Mouse (Mus musculus): ENCODE data around the gene Nrxn3. TPM values are rescaled to one million over a fixed set of nuclear protein-coding genes. Genes with fewer than 3 reads are reported as not detected.

The Nrxn3 gene
- total RNA-seq, 2 experiments from 2014 or later, result 183 to 208 TPM

- TF ChIP-seq CTCF (conservative IDR thresholded peaks at IDR 0.05), result no peak
- Histone ChIP-seq H3K27ac (no peak overlapping the region), H3K4me3 (no peak overlapping the region)
- no peak for DNase-seq (ENCODE audit: low spot score in 2 of 2)
Observed at GRCm38 (mm10) chr12:89711791-89712190, 989.1 kb downstream of the Nrxn3 start.

DNA sequence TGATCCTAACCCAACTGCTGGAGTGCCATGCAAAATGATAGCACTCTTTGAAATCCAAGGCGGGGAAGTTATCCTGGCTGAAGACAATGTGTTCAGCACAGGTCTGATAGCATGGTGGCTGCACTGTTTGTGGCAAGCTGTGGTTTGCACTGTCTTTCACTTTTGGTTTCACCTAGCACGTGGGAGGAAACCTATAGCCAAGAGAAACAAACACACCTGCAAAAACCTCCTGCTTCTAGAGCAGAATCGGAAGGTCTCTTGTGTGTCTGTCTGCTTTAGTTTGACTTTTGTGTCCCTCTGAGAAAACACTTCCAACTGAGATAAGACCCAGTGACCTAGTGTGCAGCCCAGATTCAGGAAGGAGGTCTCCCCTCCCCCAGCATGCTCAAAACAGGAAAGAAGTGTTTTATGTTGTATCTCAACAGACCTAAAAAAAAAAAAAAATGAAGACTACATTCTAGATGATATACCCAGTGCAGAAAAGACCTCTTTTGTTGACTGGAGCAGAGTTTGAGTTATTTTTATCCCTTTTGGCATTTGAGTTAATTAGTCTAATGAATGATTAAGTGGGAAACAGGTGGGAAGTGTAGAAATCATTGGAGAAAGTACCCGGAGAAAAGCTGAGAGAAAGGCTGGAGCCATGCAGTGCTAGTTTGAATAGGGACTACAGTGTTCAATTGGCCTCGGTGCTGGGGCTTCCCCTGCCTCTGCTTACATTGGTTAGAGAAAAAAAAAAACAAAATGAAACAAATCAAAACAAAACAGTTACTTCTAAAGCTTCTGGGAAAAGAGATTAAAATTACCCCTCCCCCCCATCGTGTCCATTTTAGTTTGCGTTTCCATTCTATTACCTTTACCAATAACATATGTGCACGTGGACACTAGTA, 996.8 kb downstream of the Nrxn3 start:
- DNase-seq (ENCODE audit: low spot score in 2 of 2), result no peak
- no peak for TF ChIP-seq CTCF (conservative IDR thresholded peaks at IDR 0.05)
- Histone ChIP-seq H3K4me3 (no peak overlapping the region), H3K27ac (no peak overlapping the region)

DNA sequence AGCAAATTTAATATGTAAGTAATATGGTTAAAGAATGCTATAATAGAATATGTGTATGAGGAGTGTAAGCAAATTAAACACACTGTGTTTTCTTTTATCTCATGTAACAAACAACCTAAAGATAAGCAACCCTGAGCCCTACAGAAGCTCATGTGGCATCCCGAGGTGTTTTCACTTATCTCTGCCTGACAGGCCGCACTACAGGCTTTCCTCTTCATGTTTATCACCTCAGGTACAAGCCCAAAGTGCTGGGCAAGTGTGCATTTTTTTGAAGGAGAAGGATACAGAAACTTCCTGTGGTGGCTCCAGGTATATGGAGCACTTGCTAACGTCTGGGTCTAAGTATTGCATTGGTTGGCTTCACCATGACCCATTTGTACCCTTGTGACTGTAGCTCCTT, 998.3 kb downstream of the Nrxn3 start:
- H3K4me3 ChIP-seq, result no peak overlapping the region
- DNase-seq (ENCODE audit: low spot score in 2 of 2), result no peak
- TF ChIP-seq CTCF (conservative IDR thresholded peaks at IDR 0.05), result no peak
- no peak overlapping the region for H3K27ac ChIP-seq

DNA sequence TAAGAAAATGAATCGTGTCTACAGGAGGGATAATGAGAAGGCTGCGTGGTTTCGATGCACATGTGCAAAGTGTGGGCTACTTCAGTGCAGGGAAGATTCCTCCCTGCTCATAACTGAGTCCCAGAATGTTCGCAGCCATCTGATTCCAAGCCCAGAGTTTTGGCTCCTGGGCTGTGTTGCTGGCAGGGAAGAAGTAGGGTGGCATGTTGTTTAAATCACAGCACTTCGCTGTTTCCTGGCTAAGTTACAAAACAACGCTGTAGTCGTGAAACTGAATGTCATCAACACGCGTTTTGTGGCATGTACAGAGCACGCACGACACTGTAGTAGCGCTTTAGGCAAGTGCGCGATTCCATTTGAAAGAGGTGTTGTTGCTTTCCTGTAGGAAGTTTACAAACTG, 999.8 kb downstream of the Nrxn3 start:
- Histone ChIP-seq H3K4me3 (peak overlapping the region; percentile 42), H3K27ac (peak overlapping the region; percentile 47; the same call in 1 of the 2 replicates)
- TF ChIP-seq CTCF (conservative IDR thresholded peaks at IDR 0.05), result no peak
- DNase-seq (ENCODE audit: low spot score in 2 of 2), result peak; percentile 30 to 65

GRCm38 (mm10) chr12:89724048-89724447, 1001.4 kb downstream of the Nrxn3 start:
- no peak for DNase-seq (ENCODE audit: low spot score in 2 of 2)
- no peak for TF ChIP-seq CTCF (conservative IDR thresholded peaks at IDR 0.05)
- Histone ChIP-seq H3K27ac (no peak overlapping the region), H3K4me3 (no peak overlapping the region)

GRCm38 (mm10) chr12:89742326-89742725, 1019.6 kb downstream of the Nrxn3 start:
- Histone ChIP-seq H3K27ac (no peak overlapping the region), H3K4me3 (no peak overlapping the region)
- DNase-seq (ENCODE audit: low spot score in 2 of 2), result no peak
- no peak for TF ChIP-seq CTCF (conservative IDR thresholded peaks at IDR 0.05)

DNA sequence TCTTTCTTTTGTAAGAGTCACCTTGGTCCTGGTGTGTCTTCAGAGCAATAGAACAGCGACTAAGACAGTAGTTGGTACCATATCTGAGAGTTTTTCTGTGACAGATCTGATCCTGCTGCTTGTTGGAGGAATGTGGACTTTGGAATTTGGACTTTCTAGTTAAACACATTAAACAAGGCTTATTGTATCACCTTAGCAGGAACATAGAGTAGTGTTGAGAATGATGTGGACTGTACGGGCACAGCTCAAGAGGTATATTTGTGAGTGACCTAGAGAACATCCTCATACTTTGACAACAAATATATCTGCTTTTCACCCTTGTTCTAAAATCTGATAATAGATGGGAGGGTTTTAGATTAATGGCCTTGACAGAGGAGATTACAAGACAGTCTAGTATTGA, 1020.1 kb downstream of the Nrxn3 start:
- Histone ChIP-seq H3K27ac (no peak overlapping the region), H3K4me3 (no peak overlapping the region)
- no peak for DNase-seq (ENCODE audit: low spot score in 2 of 2)
- TF ChIP-seq CTCF (conservative IDR thresholded peaks at IDR 0.05), result no peak

DNA sequence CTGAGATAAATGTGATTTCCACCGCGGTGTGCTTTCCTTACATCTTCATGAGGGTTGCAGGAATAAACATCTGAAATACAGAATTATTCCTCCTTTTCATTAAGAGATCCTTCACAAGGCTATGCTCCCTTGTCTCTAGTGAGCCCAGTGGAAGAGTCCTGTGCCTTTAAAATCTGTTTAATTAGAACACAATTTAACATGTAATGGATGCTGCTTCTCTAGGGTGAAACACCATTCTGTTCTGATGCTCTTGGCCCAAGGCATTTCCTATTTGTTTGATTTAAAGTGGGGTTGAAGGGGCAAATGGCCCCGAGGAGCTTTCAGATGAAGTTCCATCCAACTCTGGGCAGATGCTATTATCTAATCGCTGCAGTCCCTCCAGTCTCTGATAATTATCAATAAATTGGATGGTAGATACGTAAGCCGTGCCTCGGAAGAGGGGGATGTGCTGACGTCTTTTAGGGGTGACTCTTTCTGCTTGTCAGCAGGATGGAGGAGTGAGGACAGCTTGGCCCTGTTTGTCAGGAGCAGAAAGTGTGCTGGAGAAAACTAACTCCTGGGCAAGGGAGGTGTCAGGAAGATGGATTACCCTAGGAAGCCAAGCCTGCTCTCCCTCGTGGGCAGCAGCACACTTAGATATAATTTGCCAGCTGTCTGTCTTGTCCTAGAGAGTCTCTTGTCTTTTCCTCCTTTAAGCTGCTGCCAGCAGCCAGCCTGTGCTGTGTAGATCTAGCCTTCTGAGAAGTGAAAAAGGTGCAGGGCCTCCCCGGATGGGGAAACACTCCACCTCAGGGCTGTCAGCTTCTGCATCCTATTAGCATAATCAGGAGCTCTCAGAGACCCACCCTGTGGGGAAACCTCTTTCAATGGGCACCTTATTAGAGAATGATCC, 1041.8 kb downstream of the Nrxn3 start:
- Histone ChIP-seq H3K4me3 (no peak overlapping the region), H3K27ac (no peak overlapping the region)
- DNase-seq (ENCODE audit: low spot score in 2 of 2), result no peak
- no peak for TF ChIP-seq CTCF (conservative IDR thresholded peaks at IDR 0.05)

DNA sequence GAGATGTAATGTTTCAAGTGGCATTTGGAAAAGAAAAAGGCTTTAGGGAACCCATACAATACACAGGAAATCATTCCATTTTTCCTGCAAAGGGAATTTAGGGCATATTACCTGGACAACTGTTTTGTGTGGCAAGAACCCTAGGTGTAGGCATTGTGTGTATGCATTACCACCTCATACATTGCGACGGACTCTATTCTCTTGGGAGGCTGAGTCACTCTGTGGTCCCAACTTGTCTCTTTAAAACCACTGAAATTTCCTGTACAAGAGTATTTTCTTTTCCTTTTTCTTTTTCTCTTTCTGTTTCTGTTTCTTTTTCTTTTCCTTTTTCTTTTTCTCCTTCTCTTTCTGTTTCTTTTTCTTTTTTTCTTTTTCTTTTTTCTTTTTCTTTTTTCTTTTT, 1042.5 kb downstream of the Nrxn3 start:
- H3K27ac ChIP-seq, result no peak overlapping the region
- no peak for DNase-seq (ENCODE audit: low spot score in 2 of 2)
- TF ChIP-seq CTCF (conservative IDR thresholded peaks at IDR 0.05), result no peak
- no peak overlapping the region for H3K4me3 ChIP-seq

- DNase-seq (ENCODE audit: low spot score in 2 of 2), result peak; percentile 50 to 60
- Histone ChIP-seq H3K27ac (no peak overlapping the region), H3K4me3 (no peak overlapping the region)
- TF ChIP-seq CTCF (conservative IDR thresholded peaks at IDR 0.05), result no peak
Observed at GRCm38 (mm10) chr12:89788794-89789193, 1066.1 kb downstream of the Nrxn3 start.

DNA sequence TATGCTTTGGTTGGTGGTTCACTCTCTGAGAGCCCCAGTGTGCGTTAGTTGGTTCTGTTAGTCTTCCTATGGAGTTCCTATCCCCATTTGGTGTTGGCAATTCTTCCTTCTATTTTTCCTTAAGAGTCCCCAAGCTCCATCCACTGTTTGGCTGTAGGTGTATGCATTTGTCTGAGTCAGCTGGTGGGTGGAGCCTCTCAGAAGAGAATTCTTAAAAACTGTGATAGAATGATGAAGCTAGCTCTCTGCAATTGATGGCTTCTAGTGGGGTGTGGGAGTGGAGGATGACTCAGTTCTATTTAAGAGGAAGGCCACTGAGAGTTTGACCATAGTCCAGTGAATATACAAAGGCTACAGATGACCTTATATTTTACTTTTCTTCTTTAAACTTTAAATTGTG, 1067.3 kb downstream of the Nrxn3 start:
- DNase-seq (ENCODE audit: low spot score in 2 of 2), result no peak
- H3K4me3 ChIP-seq, result no peak overlapping the region
- no peak for TF ChIP-seq CTCF (conservative IDR thresholded peaks at IDR 0.05)
- H3K27ac ChIP-seq, result no peak overlapping the region

GRCm38 (mm10) chr12:89791829-89792228, 1069.2 kb downstream of the Nrxn3 start:
- H3K4me3 ChIP-seq, result no peak overlapping the region
- no peak overlapping the region for H3K27ac ChIP-seq
- DNase-seq (ENCODE audit: low spot score in 2 of 2), result no peak
- TF ChIP-seq CTCF (conservative IDR thresholded peaks at IDR 0.05), result no peak

DNA sequence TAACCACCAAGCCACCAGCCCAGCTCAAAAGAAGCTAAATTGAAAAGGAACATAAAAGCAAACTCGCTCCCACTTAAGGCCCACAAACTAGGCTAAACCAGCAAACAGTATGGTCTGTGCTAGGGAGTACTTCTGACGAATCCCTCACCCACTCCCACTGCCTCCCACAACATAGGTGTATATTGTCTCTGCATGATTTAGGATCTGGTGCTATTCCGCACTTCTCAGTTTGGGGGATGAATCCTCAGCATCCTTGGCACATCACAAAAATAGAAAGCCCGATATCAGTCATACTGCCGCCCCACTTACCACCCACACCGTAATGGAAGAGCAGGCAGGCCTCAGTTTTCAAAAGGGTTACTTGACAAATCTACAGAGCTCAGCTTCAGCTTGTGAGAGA, 1072.1 kb downstream of the Nrxn3 start:
- DNase-seq (ENCODE audit: low spot score in 2 of 2), result no peak
- no peak for TF ChIP-seq CTCF (conservative IDR thresholded peaks at IDR 0.05)
- Histone ChIP-seq H3K27ac (no peak overlapping the region), H3K4me3 (no peak overlapping the region)

Measured in layer of hippocampus, adult 2 months (tissue).